Comparison of ENCODE assay signal across 28 mouse cellular contexts in the genomic region with DNA sequence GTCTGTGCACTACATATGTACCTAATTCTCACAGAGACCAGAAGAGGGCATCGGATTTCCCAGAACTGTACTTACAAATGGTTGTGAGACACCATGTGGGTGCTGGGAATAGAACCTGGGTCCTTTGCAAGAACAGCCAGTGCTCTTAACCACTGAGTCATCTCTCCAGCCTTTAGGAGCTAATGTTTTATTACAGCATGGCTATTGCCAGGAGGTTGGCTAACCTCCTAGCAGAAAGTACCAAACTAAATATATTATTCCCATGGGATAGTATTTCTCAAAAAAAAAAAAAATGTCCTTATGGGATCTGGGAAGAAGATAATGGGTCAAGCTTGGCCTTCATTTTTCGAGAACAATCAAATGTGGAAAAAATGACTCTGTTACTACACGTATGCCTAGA. TPM values are rescaled to one million over a fixed set of nuclear protein-coding genes. Genes with fewer than 3 reads are reported as not detected.
"Had no signal": no experiment of that assay in that cellular context is flagged by ENCODE, and none has a peak within 500 bp of the region (broad histone marks: within the 10 kb centered on the region; RNA-seq: fewer than 3 reads in every experiment).

No protein-coding gene starts in this region.

- DNase-seq: cerebellum, adult 8-10 months; cerebellum, adult 9-10 months; cerebellum, adult 9-11 months; cerebellum, postnatal 10 days; cerebellum, postnatal 14 days; cerebellum, postnatal 25 days; cerebellum, postnatal 36 days; embryo, embryonic 11 days; forebrain, postnatal 0 days; gastrocnemius, adult 2 months; gastrocnemius, postnatal 10 days; gastrocnemius, postnatal 14 days; gastrocnemius, postnatal 25 days; gastrocnemius, postnatal 36 days; heart, adult 11 months; heart, adult 18-20 months; heart, adult 2 months had no signal

- H3K4me2 ChIP-seq: embryonic facial prominence, embryonic 12.5 days; embryonic facial prominence, embryonic 13.5 days; embryonic facial prominence, embryonic 15.5 days; forebrain, embryonic 12.5 days; forebrain, embryonic 13.5 days; forebrain, embryonic 15.5 days had no signal

- H3K9me3 ChIP-seq: embryonic facial prominence, embryonic 10.5 days; embryonic facial prominence, embryonic 12.5 days; embryonic facial prominence, embryonic 13.5 days; embryonic facial prominence, embryonic 15.5 days; forebrain, embryonic 10.5 days; forebrain, embryonic 12.5 days; forebrain, embryonic 13.5 days; forebrain, embryonic 15.5 days had no signal

- H3K36me3 ChIP-seq: embryonic facial prominence, embryonic 10.5 days; embryonic facial prominence, embryonic 12.5 days; embryonic facial prominence, embryonic 13.5 days; embryonic facial prominence, embryonic 15.5 days; forebrain, embryonic 10.5 days; forebrain, embryonic 12.5 days; forebrain, embryonic 15.5 days had no signal

- H3K27me3 ChIP-seq: embryonic facial prominence, embryonic 12.5 days; embryonic facial prominence, embryonic 13.5 days; embryonic facial prominence, embryonic 15.5 days; forebrain, embryonic 12.5 days; forebrain, embryonic 13.5 days; forebrain, embryonic 15.5 days had no signal

- H3K4me1 ChIP-seq: embryonic facial prominence, embryonic 13.5 days; embryonic facial prominence, embryonic 15.5 days; forebrain, embryonic 12.5 days; forebrain, embryonic 13.5 days; forebrain, embryonic 15.5 days had no signal

- H3K9ac ChIP-seq: embryonic facial prominence, embryonic 12.5 days; embryonic facial prominence, embryonic 13.5 days; embryonic facial prominence, embryonic 15.5 days; forebrain, embryonic 12.5 days; forebrain, embryonic 13.5 days; forebrain, embryonic 15.5 days; forebrain, postnatal 0 days had no signal

- H3K4me3 ChIP-seq: embryonic facial prominence, embryonic 10.5 days; embryonic facial prominence, embryonic 12.5 days; embryonic facial prominence, embryonic 13.5 days; embryonic facial prominence, embryonic 15.5 days; erythroblast, embryonic 14.5 days; forebrain, embryonic 10.5 days; forebrain, embryonic 12.5 days; forebrain, embryonic 13.5 days; forebrain, embryonic 15.5 days; gastrocnemius, adult 2 months; heart, adult 2 months had no signal

- ATAC-seq: forebrain, embryonic 13.5 days; forebrain, embryonic 14.5 days; forebrain, embryonic 15.5 days; forebrain, embryonic 16.5 days; forebrain, postnatal 0 days had no signal

- H3K27ac ChIP-seq: embryonic facial prominence, embryonic 10.5 days; embryonic facial prominence, embryonic 12.5 days; embryonic facial prominence, embryonic 13.5 days; embryonic facial prominence, embryonic 15.5 days; forebrain, embryonic 10.5 days; forebrain, embryonic 12.5 days; forebrain, embryonic 13.5 days; forebrain, embryonic 15.5 days; gastrocnemius, adult 2 months; heart, adult 2 months had no signal

RNA-seq across cellular contexts. Expression of gene Ppp1r36, which starts 7.9 kb away (rescaled TPM):
- polyA plus RNA-seq: erythroblast, embryonic 14.5 days had no signal
